Comparison of ENCODE assay signal across 8 mouse cellular contexts in the genomic region with DNA sequence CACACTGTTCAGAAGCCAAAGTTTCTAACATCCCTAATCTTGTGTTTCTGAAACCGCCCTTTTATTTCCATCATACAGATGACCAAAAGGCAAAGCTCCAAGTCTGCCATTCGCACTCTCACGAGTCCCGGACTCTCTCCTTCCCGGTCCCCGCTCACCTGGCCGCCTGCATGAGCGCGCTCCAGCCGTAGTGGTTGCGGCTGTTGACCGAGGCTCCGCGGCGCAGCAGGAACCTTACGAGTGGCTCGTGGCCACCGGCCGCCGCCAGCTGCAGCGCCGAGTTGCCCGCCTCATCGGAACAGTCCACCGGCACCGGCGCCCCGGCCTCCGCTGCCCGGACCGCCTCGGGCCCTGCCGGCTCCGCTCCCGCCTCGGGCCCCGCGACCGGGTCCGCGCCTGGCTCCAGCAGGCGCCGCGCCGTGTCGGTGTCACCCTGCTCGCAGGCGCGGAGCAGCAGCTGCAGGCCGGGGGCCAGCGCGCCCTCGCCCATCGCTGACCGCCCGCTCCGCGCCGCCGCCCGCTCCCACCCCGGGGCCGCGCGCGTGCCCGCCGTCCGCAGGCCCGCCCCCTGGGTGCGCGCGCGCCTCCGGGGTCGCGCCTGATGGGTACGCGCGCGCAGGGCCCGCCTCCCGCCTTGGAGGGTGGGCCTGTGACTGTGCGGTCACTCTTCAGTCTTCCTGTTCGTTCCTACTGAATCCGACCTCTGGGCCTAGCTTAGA. TPM values are rescaled to one million over a fixed set of nuclear protein-coding genes. Genes with fewer than 3 reads are reported as not detected.
DNase-seq lines count a peak whose midpoint lies in the region; ATAC-seq and TF ChIP-seq lines count a peak whose summit lies in the region.

A gene (minus strand): TSS at position 637 of the 719 bp plus-strand sequence.

- peak within 1 kb of the TSS; percentile 81 for H3K9ac ChIP-seq in embryonic facial prominence, embryonic 12.5 days

- H3K4me2 ChIP-seq in embryonic facial prominence, embryonic 12.5 days (replicated peaks), result peak within 1 kb of the TSS; percentile 68

- H3K27ac ChIP-seq in embryonic facial prominence, embryonic 12.5 days, result peak within 1 kb of the TSS; percentile 67
- H3K27ac ChIP-seq in limb, embryonic 10.5 days, result peak within 1 kb of the TSS; percentile 90
- peak within 1 kb of the TSS; percentile 90 for H3K27ac ChIP-seq in midbrain, embryonic 10.5 days (replicated peaks)

- TF ChIP-seq POLR2A in brain, embryonic 14.5 days (IDR thresholded peaks at IDR 0.05; ENCODE audit: borderline replicate concordance, extremely low read depth, insufficient read depth, insufficient read length, poor library complexity, severe bottlenecking), result peak; percentile 54; the same call in 1 of the 2 replicates

- H3K9me3 ChIP-seq in embryonic facial prominence, embryonic 12.5 days, result no peaks in the 10 kb centered on the region
- H3K9me3 ChIP-seq in limb, embryonic 10.5 days (replicated peaks), result no peaks in the 10 kb centered on the region
- 0 out of 2 replicates have a peak, but pooled peaks cover 3% of the 10 kb centered on the region for H3K9me3 ChIP-seq in midbrain, embryonic 10.5 days (replicated peaks)

- WGBS in embryonic facial prominence, embryonic 12.5 days, result under 1% methylated on average over 86 of the region's 86 CpGs
- WGBS in limb, embryonic 10.5 days, result under 1% methylated on average over 86 of the region's 86 CpGs
- WGBS in midbrain, embryonic 10.5 days, result under 1% methylated on average over 82 of the region's 86 CpGs

- no peaks in the 10 kb centered on the region for H3K36me3 ChIP-seq in embryonic facial prominence, embryonic 12.5 days
- H3K36me3 ChIP-seq in limb, embryonic 10.5 days, result no peaks in the 10 kb centered on the region
- H3K36me3 ChIP-seq in midbrain, embryonic 10.5 days, result no peaks in the 10 kb centered on the region

- ATAC-seq in embryonic facial prominence, embryonic 12.5 days (ENCODE audit: insufficient number of reproducible peaks, insufficient read depth, low FRiP score, low TSS enrichment), result peak; percentile 89
- no peak for ATAC-seq in activated CD4-positive, CD25-positive, alpha-beta regulatory T cell, adult 4 months

- H3K4me1 ChIP-seq in embryonic facial prominence, embryonic 12.5 days, result peaks cover 5% of the 10 kb centered on the region
- H3K4me1 ChIP-seq in limb, embryonic 10.5 days, result peaks cover 26% of the 10 kb centered on the region
- peaks cover 16% of the 10 kb centered on the region for H3K4me1 ChIP-seq in midbrain, embryonic 10.5 days

- H3K27me3 ChIP-seq in embryonic facial prominence, embryonic 12.5 days, result no peaks in the 10 kb centered on the region
- H3K27me3 ChIP-seq in limb, embryonic 10.5 days (ENCODE audit: low read depth, poor library complexity, severe bottlenecking), result peaks cover 34% of the 10 kb centered on the region
- peaks cover 29% of the 10 kb centered on the region for H3K27me3 ChIP-seq in midbrain, embryonic 10.5 days (ENCODE audit: low read depth, poor library complexity, severe bottlenecking)

- TF ChIP-seq CTCF in brain, embryonic 14.5 days (IDR thresholded peaks at IDR 0.05; ENCODE audit: borderline replicate concordance, extremely low read depth, insufficient read depth, insufficient read length), result no peak

- peak within 1 kb of the TSS; percentile 79 for H3K4me3 ChIP-seq in embryonic facial prominence, embryonic 12.5 days
- peak within 1 kb of the TSS; percentile 85 for H3K4me3 ChIP-seq in limb, embryonic 10.5 days
- peak within 1 kb of the TSS; percentile 82 for H3K4me3 ChIP-seq in midbrain, embryonic 10.5 days

- DNase-seq in brain, embryonic 14.5 days (ENCODE audit: low read depth), result peak; percentile 91
- DNase-seq in heart, adult 18-20 months, result peak; percentile 85 to 86
- DNase-seq in kidney, adult 11 months, result peak; percentile 81
- DNase-seq in limb, embryonic 10.5 days (ENCODE audit: low spot score), result peak; percentile 79
- peak; percentile 76 for DNase-seq in midbrain, embryonic 10.5 days (ENCODE audit: low spot score)
- peak; percentile 58 for DNase-seq in skeletal muscle tissue, adult 2 months (ENCODE audit: low read depth, low spot score)

RNA-seq across cellular contexts. Expression of the gene that starts here (rescaled TPM):
- polyA plus RNA-seq in brain, embryonic 14.5 days (2012; rRNA removed), result 17.2 and 17.3 TPM in 2 replicates
- 8.4 and 9.5 TPM in 2 replicates for polyA plus RNA-seq in embryonic facial prominence, embryonic 12.5 days (2016; fragmentation: Nextera tagmentation; extraction: Ambion mirVana)
- total RNA-seq in heart, adult 18-20 months (2021), result 1 to 10 TPM; 2.3 to 3.0 TPM
- 3.2 and 4.4 TPM in 2 replicates for polyA plus RNA-seq in limb, embryonic 10.5 days (2016; fragmentation: Nextera tagmentation; extraction: Ambion mirVana)
- 2.9 and 3.3 TPM in 2 replicates for polyA plus RNA-seq in midbrain, embryonic 10.5 days (2016; fragmentation: Nextera tagmentation; extraction: Ambion mirVana)
- not detected for polyA plus RNA-seq in activated CD4-positive, CD25-positive, alpha-beta regulatory T cell, adult 4 months (2017; shearing (Covaris generic))
